Mouse (Mus musculus) c-Kit-positive CD71-positive TER-119-negative erythroid progenitor cells, embryonic 14.5 days (primary cell): ENCODE results near the gene Chst4.
A peak's percentile ranks its signal among the peaks of the same experiment; 100 is the strongest.

ENCODE experiments used
- DNase-seq: peaks from one replicate; pipeline ENCODE4 v3.0.0-alpha.2; 2013; ENCODE audit warnings: low read depth

The Chst4 gene

DNA sequence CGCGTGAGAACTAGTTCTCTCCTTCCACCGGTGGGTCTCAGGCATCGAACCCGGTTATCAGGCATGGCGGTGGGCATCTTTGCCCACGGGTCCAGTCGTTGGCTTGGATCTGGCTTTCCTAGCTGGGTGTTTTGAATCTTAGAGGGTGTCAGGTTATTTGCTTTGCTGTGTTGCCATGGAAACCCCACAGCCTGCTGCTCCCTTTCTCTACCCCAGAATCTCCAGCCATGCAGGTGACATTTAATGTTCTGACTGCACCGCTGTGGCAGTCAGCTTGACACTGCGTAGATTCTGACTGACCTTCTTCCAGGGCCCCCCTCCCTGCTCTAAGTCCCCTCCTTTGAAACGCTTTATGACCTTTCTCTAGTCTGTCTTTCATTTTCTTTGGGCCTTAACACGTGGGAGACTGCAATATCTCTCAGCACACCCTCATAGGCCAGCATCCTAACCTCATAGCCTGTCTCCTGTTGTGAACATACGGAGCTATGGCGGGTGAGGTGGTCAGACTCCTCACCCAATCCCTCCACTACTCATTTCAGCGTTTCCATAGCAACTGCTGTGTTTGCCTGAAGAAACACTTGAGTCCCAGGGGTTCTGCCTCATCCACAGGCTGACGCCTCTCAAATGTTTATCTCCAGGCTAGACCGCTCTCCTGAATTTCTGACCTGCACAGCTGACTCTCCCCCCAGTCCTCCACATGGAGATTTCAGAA is 33.1 kb downstream of the Chst4 start:
- no peak for DNase-seq

DNA sequence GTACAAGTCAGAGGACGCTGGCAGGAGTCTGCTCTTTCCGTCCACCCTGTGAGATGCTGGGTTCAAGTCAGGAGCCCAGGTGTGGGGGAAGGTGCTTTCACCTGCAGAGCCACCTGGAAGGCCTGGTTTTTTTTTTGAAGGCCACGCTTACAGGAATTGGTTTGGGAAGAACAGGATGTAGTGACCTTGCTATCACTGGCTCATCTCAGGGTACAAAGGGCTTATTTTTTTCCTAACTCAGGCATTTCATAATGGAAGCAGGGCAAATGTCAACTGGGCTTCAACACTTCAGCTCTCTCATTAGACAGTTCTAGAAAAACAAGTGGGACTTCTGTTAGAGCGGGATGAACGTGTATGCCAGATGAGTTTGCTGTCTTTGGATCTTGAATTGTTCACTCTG is 35.2 kb downstream of the Chst4 start:
- DNase-seq, result no peak

DNA sequence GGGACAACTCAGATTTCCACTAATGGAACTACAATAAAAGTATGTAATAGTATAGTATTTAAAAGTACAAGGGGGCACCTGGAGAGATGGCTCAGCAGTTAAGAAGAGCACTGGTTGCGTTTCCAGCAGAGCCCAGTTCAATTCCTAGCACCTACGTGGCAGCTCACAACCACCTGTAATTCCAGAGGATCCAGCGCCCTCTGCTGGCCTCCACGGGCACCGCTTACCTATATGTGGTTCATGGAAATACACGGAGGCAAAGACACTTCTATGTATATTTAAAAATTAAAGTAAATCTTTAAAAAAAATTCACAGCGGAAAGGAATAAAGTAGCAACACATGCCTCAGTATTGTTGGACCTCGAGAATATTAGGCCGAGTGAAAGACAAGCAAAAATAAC is 36.6 kb downstream of the Chst4 start:
- peak; percentile 29 for DNase-seq

DNA sequence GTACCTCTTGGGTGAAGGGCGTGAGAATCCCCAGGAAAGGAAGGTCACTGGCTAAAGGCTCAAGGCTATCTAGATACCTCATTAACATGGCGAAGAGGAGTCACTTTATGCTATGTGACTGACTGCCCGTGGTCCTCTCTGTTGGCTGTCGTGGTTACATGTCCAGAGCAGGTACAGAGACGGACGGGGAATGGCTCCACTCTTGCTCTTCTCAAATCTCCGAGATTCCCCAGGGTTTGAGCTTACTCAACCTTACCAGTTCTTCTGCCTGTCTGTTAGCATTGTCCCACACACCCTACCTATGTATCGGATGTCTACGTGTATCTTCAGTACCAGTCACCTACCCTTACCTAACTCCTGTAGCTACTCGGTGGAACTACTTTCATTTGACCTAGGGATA is 39.6 kb downstream of the Chst4 start:
- DNase-seq, result no peak

DNA sequence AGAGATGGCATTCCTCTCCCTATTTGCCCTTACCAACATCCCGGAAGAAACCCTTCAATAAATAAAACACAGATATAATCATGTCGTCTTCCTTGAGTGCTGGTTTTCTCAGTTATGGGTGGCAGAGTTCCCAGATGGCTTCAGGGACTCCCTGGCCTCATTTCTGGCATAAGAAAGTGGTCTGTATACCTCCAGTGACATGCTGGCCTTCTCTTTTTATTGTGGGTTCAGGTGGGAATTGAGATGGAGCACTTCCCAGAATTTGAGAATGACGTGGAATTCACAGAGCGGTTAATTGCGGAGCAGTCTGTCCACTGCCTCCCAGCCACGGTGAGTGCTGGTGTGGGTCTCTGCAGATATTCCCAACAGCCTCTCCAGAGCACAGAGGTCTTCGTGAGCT is 41.5 kb downstream of the Chst4 start:
- no peak for DNase-seq

GRCm38 (mm10) chr8:109997381-109997780 is 42.2 kb downstream of the Chst4 start:
- DNase-seq, result no peak

- DNase-seq, result no peak
Observed at GRCm38 (mm10) chr8:109992951-109993350, 46.6 kb downstream of the Chst4 start.

GRCm38 (mm10) chr8:109992166-109992565 is 47.4 kb downstream of the Chst4 start:
- no peak for DNase-seq

DNA sequence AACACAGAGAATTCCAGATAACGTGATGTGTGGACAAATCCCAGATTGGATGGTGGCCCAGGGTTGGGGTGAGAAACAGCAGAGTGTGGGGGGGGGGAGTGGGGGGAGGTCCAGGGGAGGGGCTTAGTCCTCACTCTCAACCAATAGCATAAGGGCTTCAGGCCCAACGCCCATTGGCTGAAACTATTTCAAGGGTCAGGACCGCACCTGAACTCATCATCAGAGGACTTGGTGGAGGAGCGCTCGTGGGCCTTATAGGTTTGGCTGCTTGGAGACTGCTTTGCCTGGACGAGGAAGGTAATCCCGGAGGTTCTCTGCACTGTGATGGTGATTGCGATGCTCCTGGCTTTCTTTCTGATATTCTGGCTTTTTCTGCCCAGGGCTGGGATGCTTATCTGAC is 49.3 kb downstream of the Chst4 start, which contains the start of gene Tat:
TSS of gene Tat (plus strand) at position 214 of the 400 bp plus-strand sequence.
- no peak for DNase-seq

DNA sequence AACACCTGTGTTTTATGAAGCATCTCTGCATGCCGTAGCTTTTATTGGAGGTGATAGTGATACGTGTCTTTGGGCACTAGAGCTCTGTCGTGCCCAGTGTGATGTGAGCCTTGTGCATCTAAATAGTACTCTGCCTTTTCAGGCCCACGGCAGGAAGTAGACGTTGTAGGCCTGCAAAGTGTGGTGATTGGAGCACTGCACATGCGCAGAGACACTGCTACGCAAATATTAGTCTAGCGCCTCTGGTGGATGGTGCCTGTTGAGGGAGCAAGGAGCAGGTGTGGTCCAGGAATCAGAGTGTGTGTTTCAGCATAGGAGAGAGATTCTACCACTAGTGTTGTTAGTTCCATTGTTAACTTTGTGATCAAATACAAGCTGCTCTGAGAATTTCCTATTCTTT is 50.4 kb downstream of the Chst4 start:
- DNase-seq, result no peak

DNA sequence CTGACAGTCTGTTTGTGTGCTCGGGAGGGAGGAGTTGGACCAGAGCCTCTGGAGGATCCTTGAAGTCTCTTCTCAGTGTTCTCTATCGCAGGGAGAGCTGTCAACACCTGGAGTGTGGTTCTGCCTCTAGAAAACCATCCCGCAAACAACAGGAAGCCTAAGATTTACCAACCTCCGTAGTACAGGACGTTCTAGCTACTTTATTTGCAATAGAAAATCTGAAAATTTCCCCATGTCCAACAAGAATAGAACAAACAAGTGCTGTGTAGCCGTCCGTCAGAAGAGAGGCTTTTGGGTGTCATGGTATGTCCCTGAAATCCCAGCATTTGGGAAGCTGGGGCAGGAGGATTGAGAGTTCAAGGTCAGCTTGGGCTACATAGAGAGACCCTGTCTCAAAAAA is 51.8 kb downstream of the Chst4 start:
- DNase-seq, result no peak

DNA sequence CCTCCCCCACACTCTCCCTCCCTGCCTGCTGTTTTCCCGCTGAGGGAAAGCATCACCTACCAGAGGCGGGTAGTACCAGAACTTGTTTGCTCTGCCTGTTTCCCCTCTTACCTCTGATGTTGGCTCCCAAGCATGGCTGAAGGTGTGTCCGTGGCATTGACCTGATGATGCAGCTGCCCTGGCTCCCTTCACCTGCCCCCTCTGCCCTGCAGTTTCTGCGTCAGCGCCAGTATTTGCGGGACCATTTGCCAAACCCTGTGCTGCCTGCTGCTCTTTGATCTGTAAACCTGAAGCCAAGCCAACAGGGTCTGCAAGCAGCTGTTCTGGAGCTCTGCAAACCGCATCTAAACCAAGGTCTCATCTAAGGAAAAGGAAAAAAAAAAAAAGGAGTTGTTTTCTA is 53.2 kb downstream of the Chst4 start:
- DNase-seq, result no peak

- no peak for DNase-seq
Observed at GRCm38 (mm10) chr8:109983944-109984343, 55.6 kb downstream of the Chst4 start.

- DNase-seq, result no peak
Observed at GRCm38 (mm10) chr8:109982386-109983105, 57.0 kb downstream of the Chst4 start.

DNA sequence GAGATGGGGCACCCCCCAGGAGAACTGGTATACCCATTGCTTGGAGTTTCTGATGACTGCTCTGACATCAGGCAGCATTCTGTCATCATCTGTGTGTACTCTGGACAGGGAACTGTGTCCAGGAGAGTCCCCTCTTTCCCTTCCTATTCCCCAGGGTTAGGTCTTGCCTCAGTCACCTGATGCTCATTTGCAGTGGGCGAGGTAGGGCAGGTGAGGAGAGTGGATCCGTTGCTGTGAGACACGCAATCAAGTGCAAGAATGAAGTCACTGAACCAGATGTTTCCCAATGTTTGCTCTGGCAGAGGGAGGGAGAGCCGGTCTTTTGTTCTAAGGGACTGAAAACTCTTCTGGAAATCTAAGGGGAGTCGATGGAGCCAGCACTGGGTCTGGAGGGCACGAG is 60.2 kb downstream of the Chst4 start:
- no peak for DNase-seq
